Mouse (Mus musculus) stomach, embryonic 14.5 days (tissue): ENCODE measurements around the gene Lin52. TPM values are rescaled to one million over a fixed set of nuclear protein-coding genes. Genes with fewer than 3 reads are reported as not detected.

Experiments
- ATAC-seq: fragments of 200-750 bp; cut with Nextera tagmentation; 2 replicates; pipeline ENCODE4 v1.8.0; 2017; ENCODE audit warnings: low read depth, moderate TSS enrichment; ENCODE audit not compliant: insufficient number of reproducible peaks, insufficient read depth, low FRiP score
- H3K27ac ChIP-seq: fragments of 300-500 bp; sonication (generic); 2 replicates; pipeline ENCODE4 v1.5.1; 2014; ENCODE audit warnings: mild to moderate bottlenecking, low read length, moderate library complexity, mixed read lengths
- H3K27me3 ChIP-seq: fragments of 300-500 bp; sonication (generic); 2 replicates; pipeline ENCODE4 v1.6.1; 2014; ENCODE audit warnings: low read length, control low read depth, mixed read lengths; ENCODE audit not compliant: control insufficient read depth, insufficient read depth
- H3K36me3 ChIP-seq: fragments of 300-500 bp; sonication (generic); 2 replicates; pipeline ENCODE4 v1.6.1; 2014; ENCODE audit warnings: mild to moderate bottlenecking, control low read depth, low read length, moderate library complexity, mixed read lengths; ENCODE audit not compliant: control insufficient read depth, insufficient read depth
- H3K4me1 ChIP-seq: fragments of 300-500 bp; sonication (generic); 2 replicates; pipeline ENCODE4 v1.6.1; 2014; ENCODE audit warnings: low read length, control low read depth, mixed read lengths; ENCODE audit not compliant: control insufficient read depth, insufficient read depth
- H3K4me2 ChIP-seq: fragments of 300-500 bp; sonication (generic); replicated peaks from 2 replicates; pipeline ENCODE4 v1.6.1; 2014; ENCODE audit warnings: low read depth, low read length, control low read depth
- H3K4me3 ChIP-seq: fragments of 300-500 bp; sonication (generic); 2 replicates; pipeline ENCODE4 v1.5.1; 2014; ENCODE audit warnings: low read depth, low read length, control low read depth
- H3K9ac ChIP-seq: fragments of 300-500 bp; sonication (generic); replicated peaks from 2 replicates; pipeline ENCODE4 v1.6.1; 2014; ENCODE audit warnings: low read depth, mild to moderate bottlenecking, control low read depth, low read length, moderate library complexity, mixed read lengths
- H3K9me3 ChIP-seq: fragments of 300-500 bp; sonication (generic); 2 replicates; pipeline ENCODE4 v1.6.1; 2016; ENCODE audit warnings: low read depth, low read length, control low read depth; ENCODE audit not compliant: control insufficient read depth
- WGBS: fragments of 180-500 bp; shearing (Covaris S2); extraction: QIAGEN DNeasy Blood & Tissue Kit; methylation state at CpG from one replicate; pipeline ENCODE4 v1.1.7; 2014; 5-methylcytosine and 5-hydroxymethylcytosine counted together
- polyA plus RNA-seq: library from polyadenylated mRNA; unstranded; fragments of >200 nt; fragmentation: Nextera tagmentation; extraction: Ambion mirVana; gene quantifications from 2 replicates; pipeline ENCODE4 v1.2.1, GENCODE M21; 2014

Gene Lin52
- polyA plus RNA-seq, 1 experiment from 2014 or later, result 23.0 TPM

DNA sequence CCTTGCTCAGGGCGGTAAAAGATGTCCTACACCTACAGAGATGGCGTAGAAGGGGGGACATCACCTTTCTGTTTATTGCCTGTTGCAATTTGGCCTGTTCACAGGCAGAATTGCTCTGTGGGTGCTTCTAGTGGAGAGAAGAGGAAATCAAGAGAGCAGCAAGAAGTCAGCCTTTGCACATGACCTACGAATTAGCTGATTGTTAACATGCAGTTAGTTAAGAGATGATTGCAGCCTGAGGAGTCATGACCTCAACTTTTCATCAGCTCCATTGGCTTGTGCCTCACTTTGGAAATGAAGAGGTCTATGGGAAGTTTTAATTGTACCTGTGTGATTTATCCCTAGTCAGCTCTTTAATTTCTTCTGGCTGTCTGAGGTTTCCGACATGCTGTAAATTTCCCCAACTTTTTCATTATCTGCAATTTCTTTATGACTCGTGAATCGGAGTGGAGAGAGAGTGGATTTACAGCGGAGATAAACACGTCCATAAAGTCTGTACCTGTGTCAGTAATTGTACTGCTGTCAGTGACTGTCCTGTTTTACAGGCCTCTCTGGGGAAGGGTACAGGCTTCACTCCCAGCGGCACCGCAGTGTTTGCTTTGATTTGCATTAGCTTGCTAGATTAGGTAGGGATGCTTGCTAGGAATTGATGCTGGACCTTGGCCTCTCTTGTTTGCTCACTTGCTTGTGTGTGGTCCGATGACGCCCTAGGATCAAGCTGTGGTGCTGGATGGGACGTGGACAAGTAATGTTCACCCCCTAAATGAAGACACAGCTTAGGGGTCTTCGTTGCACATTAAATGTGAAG lies 31.8 kb downstream of the Lin52 start:
- Histone ChIP-seq H3K4me1 (0 out of 2 replicates have a peak, but pooled peaks cover 5% of the 10 kb centered on the region), H3K36me3 (no peaks in the 10 kb centered on the region), H3K9ac (no peak overlapping the region), H3K4me3 (no peak overlapping the region), H3K27me3 (no peaks in the 10 kb centered on the region), H3K27ac (no peak overlapping the region), H3K9me3 (no peaks in the 10 kb centered on the region), H3K4me2 (no peak overlapping the region)
- peak; percentile 28; the same call in 1 of the 2 replicates for ATAC-seq
- WGBS, result 81% methylated on average over 14 of the region's 14 CpGs

DNA sequence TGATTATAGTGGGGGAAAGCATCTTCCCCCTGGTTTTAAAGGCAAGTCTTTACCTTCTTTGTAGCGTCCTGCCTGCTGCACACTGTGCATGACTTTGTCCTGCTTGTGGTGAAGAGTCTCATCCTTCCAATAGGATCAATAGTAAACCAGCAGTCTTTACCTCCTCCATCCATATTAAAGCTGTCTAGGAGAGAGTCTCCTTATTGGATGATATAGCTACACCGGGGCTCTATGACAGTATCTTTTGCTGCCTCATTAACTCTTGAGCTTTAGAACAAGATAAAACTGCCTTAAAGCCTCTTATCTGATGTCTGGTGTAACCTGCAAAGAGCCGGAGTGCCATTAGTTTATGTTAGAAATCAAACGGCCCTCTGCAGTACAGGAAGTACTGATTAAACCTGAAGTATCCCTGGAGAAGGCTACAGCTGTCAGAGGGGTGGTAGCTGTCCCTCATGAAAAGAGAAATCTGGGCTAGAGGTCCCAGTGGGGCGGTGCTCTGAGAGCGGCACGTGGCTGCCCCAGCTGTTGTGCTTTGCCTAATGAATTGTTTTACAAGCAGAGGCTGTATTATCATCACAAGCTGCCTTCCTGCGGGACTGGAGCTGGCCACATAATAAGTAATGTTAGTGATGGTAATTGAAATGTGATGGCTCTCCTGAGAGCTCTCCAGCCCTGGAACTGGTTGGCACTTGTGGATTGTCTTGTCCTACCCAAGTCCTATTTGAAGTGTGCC lies 36.3 kb downstream of the Lin52 start:
- Histone ChIP-seq H3K36me3 (no peaks in the 10 kb centered on the region), H3K9me3 (no peaks in the 10 kb centered on the region), H3K4me2 (no peak overlapping the region), H3K27me3 (no peaks in the 10 kb centered on the region), H3K4me3 (no peak overlapping the region), H3K27ac (no peak overlapping the region), H3K4me1 (0 out of 2 replicates have a peak, but pooled peaks cover 5% of the 10 kb centered on the region), H3K9ac (no peak overlapping the region)
- ATAC-seq, result no peak
- 27% methylated on average over 8 of the region's 8 CpGs for WGBS

DNA sequence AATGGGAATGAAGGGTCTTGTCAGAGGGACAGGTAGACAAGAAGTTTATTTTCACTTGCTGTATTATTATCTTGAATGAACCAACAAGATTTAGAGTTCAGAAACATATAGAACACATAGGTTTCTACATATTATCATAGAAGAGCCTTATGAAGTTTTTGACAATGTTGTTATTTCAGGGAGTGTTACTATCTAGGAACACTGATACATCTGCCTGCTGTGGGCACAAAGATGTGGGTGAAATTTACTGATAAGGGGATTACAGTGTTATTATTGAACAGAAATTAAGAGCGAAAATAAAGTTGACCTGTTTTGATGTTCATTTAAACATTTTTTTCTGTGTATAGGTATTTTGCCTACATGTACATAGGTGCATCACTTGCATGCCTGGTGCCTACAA lies 45.6 kb downstream of the Lin52 start:
- Histone ChIP-seq H3K9ac (no peak overlapping the region), H3K4me2 (no peak overlapping the region), H3K36me3 (no peaks in the 10 kb centered on the region), H3K27me3 (no peaks in the 10 kb centered on the region), H3K9me3 (no peaks in the 10 kb centered on the region), H3K4me1 (no peaks in the 10 kb centered on the region), H3K27ac (no peak overlapping the region), H3K4me3 (no peak overlapping the region)
- no peak for ATAC-seq
- WGBS, result 93% methylated on average over 1 of the region's 1 CpGs

DNA sequence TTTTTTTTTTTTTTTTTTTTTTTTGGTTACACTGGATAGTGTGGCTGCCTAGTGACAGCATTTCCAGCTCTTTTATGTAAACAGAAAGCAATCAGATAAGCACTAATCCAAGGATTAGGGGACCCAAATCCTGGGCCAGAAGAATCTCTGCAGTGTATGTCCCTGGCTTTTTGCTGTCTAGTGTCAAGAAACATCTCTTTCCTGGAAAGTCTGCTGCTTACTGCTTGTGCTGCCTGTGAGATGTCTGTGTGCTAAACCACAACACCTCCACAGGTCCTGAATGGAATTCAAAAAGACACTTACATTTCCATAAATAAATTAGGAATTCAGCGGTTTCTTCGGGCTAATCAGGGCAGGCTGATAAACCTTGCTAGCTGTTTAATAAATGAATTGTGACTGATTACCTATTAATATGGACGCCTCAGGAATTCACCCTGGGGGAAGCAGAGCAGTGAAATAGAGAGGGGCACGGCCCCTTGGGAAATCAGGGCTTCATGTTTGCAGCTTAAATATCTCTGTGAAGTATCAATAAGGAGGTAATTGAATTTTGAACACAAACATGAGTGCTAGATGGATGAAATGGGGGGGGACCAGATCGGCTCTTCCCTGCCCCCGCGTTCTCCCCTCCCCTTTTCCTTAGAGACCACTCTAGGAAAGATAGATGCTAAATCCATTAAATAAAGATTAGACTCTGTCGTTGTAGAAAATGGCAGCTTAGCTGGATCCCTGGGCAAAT lies 49.5 kb downstream of the Lin52 start:
- Histone ChIP-seq H3K4me3 (no peak overlapping the region), H3K9me3 (no peaks in the 10 kb centered on the region), H3K9ac (no peak overlapping the region), H3K27ac (no peak overlapping the region), H3K36me3 (no peaks in the 10 kb centered on the region), H3K4me1 (no peaks in the 10 kb centered on the region), H3K27me3 (no peaks in the 10 kb centered on the region), H3K4me2 (no peak overlapping the region)
- WGBS, result 51% methylated on average over 8 of the region's 8 CpGs
- no peak for ATAC-seq

DNA sequence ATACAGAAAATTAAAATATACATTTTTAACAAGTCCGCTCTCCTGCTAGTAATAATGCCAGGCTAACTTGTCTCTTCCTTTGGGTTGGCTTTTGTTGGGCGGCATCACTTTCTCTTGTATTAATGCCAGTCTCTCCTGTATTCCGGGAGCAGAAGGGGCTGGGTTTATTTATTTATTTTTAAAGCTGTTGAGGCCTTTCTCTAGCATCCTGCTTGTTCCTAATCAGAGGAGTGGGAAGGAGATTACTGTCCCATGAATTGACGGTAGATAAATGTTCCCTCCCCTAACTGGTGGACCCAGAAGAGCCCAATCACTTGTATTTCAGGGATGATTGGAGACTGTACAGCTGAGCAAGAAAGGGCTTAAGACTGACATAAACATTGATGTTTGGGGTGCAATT lies 50.1 kb downstream of the Lin52 start:
- Histone ChIP-seq H3K36me3 (no peaks in the 10 kb centered on the region), H3K4me3 (no peak overlapping the region), H3K4me1 (no peaks in the 10 kb centered on the region), H3K9ac (no peak overlapping the region), H3K4me2 (no peak overlapping the region), H3K9me3 (no peaks in the 10 kb centered on the region), H3K27me3 (no peaks in the 10 kb centered on the region), H3K27ac (no peak overlapping the region)
- no peak for ATAC-seq
- 68% methylated on average over 4 of the region's 4 CpGs for WGBS

DNA sequence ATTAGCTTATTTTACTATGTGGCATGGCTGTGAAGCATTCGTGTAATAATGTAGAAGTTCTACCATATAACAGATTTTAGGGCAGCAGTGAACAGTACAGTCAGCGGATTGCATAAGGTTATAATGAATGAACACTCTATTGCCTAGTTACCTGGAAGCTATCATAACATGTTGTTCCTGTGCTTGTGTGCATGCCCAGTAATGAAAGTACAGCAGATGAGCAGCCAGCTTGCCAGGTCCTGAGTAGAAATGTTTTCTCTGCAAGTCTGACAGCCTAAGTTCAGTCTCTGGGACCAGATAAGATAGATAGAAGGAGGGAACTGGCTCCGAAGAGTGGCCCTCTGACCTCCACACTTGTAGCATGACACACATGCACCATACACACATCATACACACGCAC lies 55.6 kb downstream of the Lin52 start:
- WGBS, result 82% methylated on average over 4 of the region's 4 CpGs
- Histone ChIP-seq H3K4me3 (no peak overlapping the region), H3K27ac (no peak overlapping the region), H3K36me3 (no peaks in the 10 kb centered on the region), H3K4me1 (no peaks in the 10 kb centered on the region), H3K9ac (no peak overlapping the region), H3K9me3 (no peaks in the 10 kb centered on the region), H3K27me3 (no peaks in the 10 kb centered on the region), H3K4me2 (no peak overlapping the region)
- no peak for ATAC-seq

DNA sequence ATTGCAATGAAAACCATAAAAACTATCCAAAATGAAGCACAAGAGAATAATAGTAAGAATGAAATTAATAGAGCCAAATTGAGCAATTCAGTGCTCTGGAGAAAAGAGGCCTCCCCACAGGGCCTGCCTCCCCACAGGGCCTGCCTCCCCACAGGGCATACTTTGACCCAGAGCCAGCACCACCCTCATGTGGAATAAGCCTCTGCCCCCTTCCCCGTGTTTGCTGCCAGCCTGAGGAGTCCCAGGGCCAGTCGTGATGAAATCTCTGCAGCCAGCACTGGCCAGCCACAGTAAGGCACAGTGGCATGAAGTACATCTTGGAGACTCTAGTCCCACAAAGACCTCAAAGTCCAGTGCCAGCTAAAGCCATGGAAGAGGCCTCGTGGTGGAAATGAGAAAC lies 60.8 kb downstream of the Lin52 start:
- Histone ChIP-seq H3K27me3 (no peaks in the 10 kb centered on the region), H3K9ac (no peak overlapping the region), H3K4me1 (no peaks in the 10 kb centered on the region), H3K36me3 (no peaks in the 10 kb centered on the region), H3K27ac (no peak overlapping the region), H3K4me2 (no peak overlapping the region), H3K4me3 (no peak overlapping the region), H3K9me3 (no peaks in the 10 kb centered on the region)
- ATAC-seq, result no peak
- WGBS, result 75% methylated on average over 3 of the region's 3 CpGs

DNA sequence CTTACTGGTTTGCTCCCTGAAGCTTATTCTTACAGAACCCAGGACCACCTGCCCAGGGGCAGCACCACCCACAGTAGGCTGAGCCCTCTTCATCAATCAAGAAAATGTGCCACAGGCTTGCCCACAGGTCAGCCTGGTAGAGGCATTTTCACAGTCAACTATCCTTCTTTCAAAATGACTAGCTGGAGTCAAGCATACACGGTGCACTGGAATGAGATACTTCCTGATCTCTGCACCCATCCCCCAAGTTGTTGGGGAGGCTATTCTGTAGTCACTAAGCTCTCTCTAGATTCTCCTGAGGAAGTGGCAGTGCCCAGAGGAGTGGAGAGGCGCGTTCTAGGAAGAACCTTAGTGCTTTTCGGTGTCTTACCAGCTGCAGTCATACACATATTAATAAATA lies 64.3 kb downstream of the Lin52 start:
- no peak overlapping the region for H3K4me3 ChIP-seq
- no peak overlapping the region for H3K4me2 ChIP-seq
- 83% methylated on average over 4 of the region's 4 CpGs for WGBS
- H3K9me3 ChIP-seq, result no peaks in the 10 kb centered on the region
- no peaks in the 10 kb centered on the region for H3K4me1 ChIP-seq
- no peak for ATAC-seq
- no peak overlapping the region for H3K9ac ChIP-seq
- no peaks in the 10 kb centered on the region for H3K36me3 ChIP-seq
- no peaks in the 10 kb centered on the region for H3K27me3 ChIP-seq
- H3K27ac ChIP-seq, result no peak overlapping the region
